Mouse (Mus musculus): ENCODE results near the gene Ccn2. TPM values are rescaled to one million over a fixed set of nuclear protein-coding genes. Genes with fewer than 3 reads are reported as not detected.

The Ccn2 gene
- polyA plus RNA-seq, 1 experiment from 2014 or later: 3.8 TPM

GRCm38 (mm10) chr10:24634288-24634687, 39.0 kb downstream of the Ccn2 start:
- Histone ChIP-seq H3K4me2 (no peak overlapping the region), H3K4me1 (replicated peaks) (peaks cover 3% of the 10 kb centered on the region; the same call in 1 of the 2 replicates), H3K27me3 (no peaks in the 10 kb centered on the region), H3K9ac (no peak overlapping the region), H3K4me3 (no peak overlapping the region), H3K27ac (no peak overlapping the region), H3K36me3 (no peaks in the 10 kb centered on the region), H3K9me3 (no peaks in the 10 kb centered on the region)
- no peak for ATAC-seq (ENCODE audit: low FRiP score)
- 82% methylated on average over 9 of the region's 9 CpGs for WGBS

- WGBS: 89% methylated on average over 11 of the region's 11 CpGs
These were observed 40.1 kb downstream of the Ccn2 start for GRCm38 (mm10) chr10:24635331-24635815.

GRCm38 (mm10) chr10:24635884-24636283, 40.6 kb downstream of the Ccn2 start:
- Histone ChIP-seq H3K9me3 (no peaks in the 10 kb centered on the region), H3K4me1 (replicated peaks) (peaks cover 3% of the 10 kb centered on the region; the same call in 1 of the 2 replicates), H3K27me3 (no peaks in the 10 kb centered on the region), H3K27ac (no peak overlapping the region), H3K36me3 (no peaks in the 10 kb centered on the region), H3K4me2 (no peak overlapping the region), H3K9ac (no peak overlapping the region), H3K4me3 (no peak overlapping the region)
- WGBS: 92% methylated on average over 10 of the region's 10 CpGs
- ATAC-seq (ENCODE audit: low FRiP score): no peak

More at GRCm38 (mm10) chr10:24635331-24635815, 40.1 kb downstream of the Ccn2 start:
- H3K9me3 ChIP-seq: no peaks in the 10 kb centered on the region
- H3K27me3 ChIP-seq: no peaks in the 10 kb centered on the region
- ATAC-seq (ENCODE audit: low FRiP score): no peak
- no peak overlapping the region for H3K9ac ChIP-seq
- H3K27ac ChIP-seq: no peak overlapping the region
- no peak overlapping the region for H3K4me3 ChIP-seq
- peaks cover 3% of the 10 kb centered on the region; the same call in 1 of the 2 replicates for H3K4me1 ChIP-seq (replicated peaks)
- H3K4me2 ChIP-seq: no peak overlapping the region
- H3K36me3 ChIP-seq: no peaks in the 10 kb centered on the region

GRCm38 (mm10) chr10:24636986-24637385, 41.7 kb downstream of the Ccn2 start:
- no peak overlapping the region for H3K4me3 ChIP-seq
- WGBS: 85% methylated on average over 2 of the region's 2 CpGs
- no peak for ATAC-seq (ENCODE audit: low FRiP score)

GRCm38 (mm10) chr10:24638306-24639070, 43.2 kb downstream of the Ccn2 start:
- Histone ChIP-seq H3K4me2 (no peak overlapping the region), H3K27me3 (no peaks in the 10 kb centered on the region), H3K9me3 (no peaks in the 10 kb centered on the region), H3K4me3 (no peak overlapping the region), H3K27ac (no peak overlapping the region), H3K4me1 (replicated peaks) (peaks cover 3% of the 10 kb centered on the region; the same call in 1 of the 2 replicates), H3K36me3 (no peaks in the 10 kb centered on the region), H3K9ac (no peak overlapping the region)
- 68% methylated on average over 10 of the region's 10 CpGs for whole genome bisulfite sequencing
- ATAC-seq (ENCODE audit: low FRiP score): no peak

More at GRCm38 (mm10) chr10:24636986-24637385, 41.7 kb downstream of the Ccn2 start:
- no peaks in the 10 kb centered on the region for H3K36me3 ChIP-seq
- H3K4me1 ChIP-seq (replicated peaks): peaks cover 3% of the 10 kb centered on the region; the same call in 1 of the 2 replicates
- H3K9ac ChIP-seq: no peak overlapping the region
- H3K27ac ChIP-seq: no peak overlapping the region
- no peak overlapping the region for H3K4me2 ChIP-seq
- H3K9me3 ChIP-seq: no peaks in the 10 kb centered on the region
- H3K27me3 ChIP-seq: no peaks in the 10 kb centered on the region

GRCm38 (mm10) chr10:24639596-24639995, 44.4 kb downstream of the Ccn2 start:
- no peak for ATAC-seq (ENCODE audit: low FRiP score)
- Histone ChIP-seq H3K4me2 (no peak overlapping the region), H3K4me1 (replicated peaks) (peaks cover 3% of the 10 kb centered on the region; the same call in 1 of the 2 replicates), H3K9ac (no peak overlapping the region), H3K9me3 (no peaks in the 10 kb centered on the region), H3K36me3 (no peaks in the 10 kb centered on the region), H3K4me3 (no peak overlapping the region), H3K27me3 (no peaks in the 10 kb centered on the region), H3K27ac (no peak overlapping the region)
- WGBS: 77% methylated on average over 7 of the region's 7 CpGs

GRCm38 (mm10) chr10:24640186-24640875, 45.1 kb downstream of the Ccn2 start:
- no peak overlapping the region for H3K4me3 ChIP-seq
- H3K4me2 ChIP-seq: no peak overlapping the region
- peaks cover 3% of the 10 kb centered on the region; the same call in 1 of the 2 replicates for H3K4me1 ChIP-seq (replicated peaks)
- no peak for ATAC-seq (ENCODE audit: low FRiP score)
- H3K27me3 ChIP-seq: no peaks in the 10 kb centered on the region
- H3K36me3 ChIP-seq: no peaks in the 10 kb centered on the region
- no peak overlapping the region for H3K9ac ChIP-seq
- no peak overlapping the region for H3K27ac ChIP-seq
- WGBS: 82% methylated on average over 6 of the region's 6 CpGs
- H3K9me3 ChIP-seq: no peaks in the 10 kb centered on the region

- Histone ChIP-seq H3K27me3 (no peaks in the 10 kb centered on the region), H3K4me1 (replicated peaks) (peaks cover 3% of the 10 kb centered on the region; the same call in 1 of the 2 replicates), H3K9ac (no peak overlapping the region), H3K36me3 (no peaks in the 10 kb centered on the region), H3K4me3 (no peak overlapping the region), H3K27ac (no peak overlapping the region), H3K9me3 (no peaks in the 10 kb centered on the region), H3K4me2 (no peak overlapping the region)
- WGBS: 70% methylated on average over 14 of the region's 14 CpGs
- ATAC-seq (ENCODE audit: low FRiP score): no peak
These were observed 46.3 kb downstream of the Ccn2 start for GRCm38 (mm10) chr10:24641416-24642140.

- WGBS: 89% methylated on average over 11 of the region's 11 CpGs
- no peak overlapping the region for H3K27ac ChIP-seq
These were observed 47.7 kb downstream of the Ccn2 start for GRCm38 (mm10) chr10:24642796-24643580.

GRCm38 (mm10) chr10:24645169-24645568, 49.9 kb downstream of the Ccn2 start:
- ATAC-seq (ENCODE audit: low FRiP score): no peak
- 95% methylated on average over 8 of the region's 8 CpGs for WGBS
- no peaks in the 10 kb centered on the region for H3K4me1 ChIP-seq (replicated peaks)

More at GRCm38 (mm10) chr10:24642796-24643580, 47.7 kb downstream of the Ccn2 start:
- Histone ChIP-seq H3K9me3 (no peaks in the 10 kb centered on the region), H3K4me3 (no peak overlapping the region), H3K9ac (no peak overlapping the region), H3K27me3 (no peaks in the 10 kb centered on the region), H3K36me3 (no peaks in the 10 kb centered on the region), H3K4me2 (no peak overlapping the region), H3K4me1 (replicated peaks) (peaks cover 3% of the 10 kb centered on the region; the same call in 1 of the 2 replicates)
- no peak for ATAC-seq (ENCODE audit: low FRiP score)

More at GRCm38 (mm10) chr10:24645169-24645568, 49.9 kb downstream of the Ccn2 start:
- H3K9ac ChIP-seq: no peak overlapping the region
- H3K4me2 ChIP-seq: no peak overlapping the region
- H3K27me3 ChIP-seq: no peaks in the 10 kb centered on the region
- no peaks in the 10 kb centered on the region for H3K9me3 ChIP-seq
- H3K4me3 ChIP-seq: no peak overlapping the region
- H3K36me3 ChIP-seq: no peaks in the 10 kb centered on the region
- H3K27ac ChIP-seq: no peak overlapping the region
